Mouse (Mus musculus) small intestine, adult 2 months (tissue): ENCODE data around the gene Cavin3.

Experiments used
- CTCF ChIP-seq: fragments of 200-500 bp; IDR thresholded peaks from 2 replicates; pipeline ENCODE4 v1.5.1; 2012; ENCODE audit warnings: low read depth, mild to moderate bottlenecking, control low read depth, inconsistent platforms, low read length, moderate library complexity, mixed read lengths; ENCODE audit not compliant: insufficient replicate concordance, insufficient read length; ENCODE audit errors: extremely low read depth
- POLR2A ChIP-seq: fragments of 200-500 bp; IDR thresholded peaks from 2 replicates; pipeline ENCODE4 v1.6.1; 2012; ENCODE audit warnings: low read depth, mild to moderate bottlenecking, control low read depth, inconsistent platforms, low read length, moderate library complexity

GRCm38 (mm10) chr7:105514561-105514960 lies 32.5 kb upstream of the Cavin3 start:
- TF ChIP-seq CTCF (no peak), POLR2A (no peak)
